Mouse (Mus musculus): ENCODE results near the gene Cxcl14. TPM values are rescaled to one million over a fixed set of nuclear protein-coding genes. Genes with fewer than 3 reads are reported as not detected.

Cxcl14 gene
- polyA plus RNA-seq, 1 experiment from 2014 or later, result 26.3 TPM

DNA sequence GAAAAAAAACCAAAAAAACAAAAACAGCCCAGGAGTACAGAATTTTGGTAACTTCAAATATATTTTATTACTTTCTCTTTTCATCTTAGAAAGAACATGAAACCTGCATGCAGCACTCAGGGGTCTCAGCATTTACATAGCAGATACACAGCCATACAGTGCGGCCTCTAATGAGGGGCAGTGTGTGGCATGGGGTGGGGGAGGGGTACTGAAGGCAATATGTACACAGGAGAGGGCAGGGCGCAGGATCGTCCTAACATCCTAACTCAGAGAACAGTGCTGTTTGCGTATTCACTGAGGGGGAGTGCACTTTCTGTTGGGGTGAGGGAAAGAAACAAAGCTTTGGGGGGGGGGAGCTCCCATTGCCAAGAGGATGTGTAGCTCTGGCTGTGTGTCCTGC lies 7.8 kb downstream of the Cxcl14 start:
- H3K4me2 ChIP-seq, result no peak overlapping the region; the same call in 1 of the 2 replicates
- no peak overlapping the region for H3K9ac ChIP-seq
- H3K36me3 ChIP-seq (replicated peaks), result no peaks in the 10 kb centered on the region
- no peak for ATAC-seq (ENCODE audit: low FRiP score)
- H3K27ac ChIP-seq, result no peak overlapping the region
- WGBS, result 36% methylated on average over 4 of the region's 4 CpGs
- peaks cover 10% of the 10 kb centered on the region for H3K4me1 ChIP-seq
- no peak overlapping the region for H3K4me3 ChIP-seq (replicated peaks)
- H3K27me3 ChIP-seq, result peaks cover 37% of the 10 kb centered on the region
- 0 out of 2 replicates have a peak, but pooled peaks cover 3% of the 10 kb centered on the region for H3K9me3 ChIP-seq

DNA sequence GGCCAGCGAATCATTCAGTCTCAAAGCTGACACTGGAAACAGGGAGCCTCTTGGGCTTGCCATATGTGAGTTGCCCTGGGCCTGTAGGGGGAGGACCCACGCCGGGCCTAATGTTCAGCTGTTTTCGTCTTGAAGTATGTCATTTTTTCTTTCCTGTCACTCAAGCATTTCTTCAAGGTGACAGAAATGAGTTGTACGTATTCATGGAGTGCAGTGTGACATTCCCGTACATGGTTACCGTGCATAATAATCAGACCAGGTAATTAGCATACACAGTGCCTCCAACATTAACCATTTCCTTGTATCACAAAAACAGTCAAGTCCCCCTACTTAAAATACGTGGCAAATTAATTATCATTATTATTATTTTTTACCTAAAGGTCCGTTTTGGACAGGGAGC lies 9.3 kb downstream of the Cxcl14 start:
- H3K36me3 ChIP-seq (replicated peaks), result no peaks in the 10 kb centered on the region
- H3K9me3 ChIP-seq, result 0 out of 2 replicates have a peak, but pooled peaks cover 3% of the 10 kb centered on the region
- no peak for ATAC-seq (ENCODE audit: low FRiP score)
- H3K4me1 ChIP-seq, result peaks cover 10% of the 10 kb centered on the region
- 54% methylated on average over 9 of the region's 9 CpGs for WGBS
- H3K4me3 ChIP-seq (replicated peaks), result no peak overlapping the region
- peaks cover 22% of the 10 kb centered on the region for H3K27me3 ChIP-seq
- peak overlapping the region; percentile 42; the same call in 1 of the 2 replicates for H3K27ac ChIP-seq
- H3K4me2 ChIP-seq, result no peak overlapping the region
- no peak overlapping the region for H3K9ac ChIP-seq

GRCm38 (mm10) chr13:56283321-56283720 lies 13.0 kb downstream of the Cxcl14 start:
- Histone ChIP-seq H3K27ac (no peak overlapping the region), H3K4me3 (replicated peaks) (no peak overlapping the region), H3K9me3 (no peaks in the 10 kb centered on the region), H3K9ac (no peak overlapping the region), H3K4me1 (no peaks in the 10 kb centered on the region; the same call in 1 of the 2 replicates), H3K27me3 (peaks cover 3% of the 10 kb centered on the region), H3K36me3 (replicated peaks) (no peaks in the 10 kb centered on the region), H3K4me2 (no peak overlapping the region)
- 95% methylated on average over 13 of the region's 13 CpGs for WGBS
- no peak for ATAC-seq (ENCODE audit: low FRiP score)

DNA sequence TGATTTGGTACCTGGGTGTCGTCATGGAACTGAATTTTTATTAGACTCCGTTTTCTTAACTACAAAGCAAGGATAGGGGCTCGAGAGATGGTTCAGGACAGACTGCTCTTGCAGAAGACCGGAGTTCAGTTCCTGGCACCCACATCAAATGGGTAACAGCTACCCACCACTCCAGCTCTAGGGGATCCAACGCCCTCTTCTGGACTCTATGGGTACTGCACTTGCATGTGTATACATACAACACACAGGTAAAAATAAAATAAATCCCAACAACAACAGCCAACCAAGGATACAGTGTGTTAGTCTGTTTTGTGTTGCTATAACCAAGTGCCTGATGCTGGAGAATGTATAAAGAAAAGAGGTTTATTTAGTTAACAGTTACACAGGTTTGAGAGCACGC lies 16.0 kb downstream of the Cxcl14 start:
- no peaks in the 10 kb centered on the region for H3K4me1 ChIP-seq
- no peaks in the 10 kb centered on the region for H3K9me3 ChIP-seq
- no peak for ATAC-seq (ENCODE audit: low FRiP score)
- no peaks in the 10 kb centered on the region for H3K36me3 ChIP-seq (replicated peaks)
- no peak overlapping the region for H3K27ac ChIP-seq
- no peak overlapping the region for H3K9ac ChIP-seq
- 84% methylated on average over 6 of the region's 6 CpGs for WGBS
- H3K27me3 ChIP-seq, result peaks cover 3% of the 10 kb centered on the region; the same call in 1 of the 2 replicates
- no peak overlapping the region for H3K4me3 ChIP-seq (replicated peaks)
- no peak overlapping the region for H3K4me2 ChIP-seq

GRCm38 (mm10) chr13:56279439-56279838 lies 16.9 kb downstream of the Cxcl14 start:
- peak; percentile 60; the same call in 1 of the 2 replicates for ATAC-seq (ENCODE audit: low FRiP score)
- H3K4me1 ChIP-seq, result no peaks in the 10 kb centered on the region
- no peak overlapping the region for H3K4me2 ChIP-seq
- no peak overlapping the region for H3K4me3 ChIP-seq (replicated peaks)
- no peaks in the 10 kb centered on the region for H3K36me3 ChIP-seq (replicated peaks)
- WGBS, result 26% methylated on average over 8 of the region's 8 CpGs
- H3K9me3 ChIP-seq, result no peaks in the 10 kb centered on the region
- no peak overlapping the region for H3K9ac ChIP-seq
- H3K27ac ChIP-seq, result no peak overlapping the region
- H3K27me3 ChIP-seq, result peaks cover 3% of the 10 kb centered on the region; the same call in 1 of the 2 replicates

DNA sequence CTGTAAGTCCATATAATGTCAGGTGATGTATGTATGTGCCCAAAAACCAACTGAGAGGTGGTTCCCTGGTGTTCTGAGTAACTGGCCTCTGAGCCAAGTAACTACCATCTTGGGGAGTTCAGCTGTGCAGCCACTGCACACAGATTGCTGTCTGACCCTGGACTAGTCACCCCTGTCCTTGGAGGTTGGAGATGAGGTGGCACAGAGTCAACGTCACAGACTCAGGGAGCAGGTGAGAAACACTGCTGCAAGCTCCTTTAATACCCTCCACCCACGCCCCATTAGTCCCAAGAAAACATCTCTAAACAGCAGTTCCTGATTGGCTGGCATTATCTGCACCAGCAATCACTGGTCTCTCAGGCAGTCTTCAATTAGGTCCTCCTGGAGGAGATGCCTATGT lies 21.2 kb downstream of the Cxcl14 start:
- H3K36me3 ChIP-seq (replicated peaks), result no peaks in the 10 kb centered on the region
- H3K9ac ChIP-seq, result no peak overlapping the region
- peaks cover 16% of the 10 kb centered on the region for H3K9me3 ChIP-seq
- H3K27ac ChIP-seq, result no peak overlapping the region
- no peak for ATAC-seq (ENCODE audit: low FRiP score)
- H3K4me3 ChIP-seq (replicated peaks), result no peak overlapping the region
- no peaks in the 10 kb centered on the region for H3K4me1 ChIP-seq
- WGBS, result 61% methylated on average over 2 of the region's 2 CpGs
- H3K27me3 ChIP-seq, result peaks cover 10% of the 10 kb centered on the region; the same call in 1 of the 2 replicates
- no peak overlapping the region for H3K4me2 ChIP-seq

DNA sequence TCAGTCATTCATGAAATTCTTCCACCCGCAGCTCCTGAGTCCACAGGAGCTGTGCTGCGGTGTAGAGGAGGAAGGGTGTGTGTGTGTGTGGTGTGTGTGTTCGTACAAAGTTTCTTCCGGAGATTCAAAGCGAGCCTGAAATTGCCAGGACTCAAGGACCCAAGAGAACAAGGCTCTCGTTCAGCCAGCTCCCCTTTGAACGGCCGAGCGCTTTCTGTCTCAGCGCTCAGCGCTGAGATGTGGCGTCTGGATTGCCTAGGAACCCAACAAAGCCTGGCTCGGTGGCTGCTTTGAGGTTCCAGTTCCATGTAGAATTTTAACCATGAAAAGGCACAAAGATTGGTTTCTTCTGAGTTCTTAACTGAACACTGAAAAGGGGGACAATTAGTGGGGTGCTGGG lies 26.2 kb downstream of the Cxcl14 start:
- WGBS, result 68% methylated on average over 13 of the region's 13 CpGs
- H3K9me3 ChIP-seq, result peaks cover 16% of the 10 kb centered on the region
- 0 out of 2 replicates have a peak, but pooled peaks cover 3% of the 10 kb centered on the region for H3K4me1 ChIP-seq
- H3K9ac ChIP-seq, result no peak overlapping the region
- no peak for ATAC-seq (ENCODE audit: low FRiP score)
- H3K4me3 ChIP-seq (replicated peaks), result no peak overlapping the region
- H3K36me3 ChIP-seq (replicated peaks), result no peaks in the 10 kb centered on the region
- peaks cover 31% of the 10 kb centered on the region for H3K27me3 ChIP-seq
- no peak overlapping the region for H3K27ac ChIP-seq
- no peak overlapping the region for H3K4me2 ChIP-seq

DNA sequence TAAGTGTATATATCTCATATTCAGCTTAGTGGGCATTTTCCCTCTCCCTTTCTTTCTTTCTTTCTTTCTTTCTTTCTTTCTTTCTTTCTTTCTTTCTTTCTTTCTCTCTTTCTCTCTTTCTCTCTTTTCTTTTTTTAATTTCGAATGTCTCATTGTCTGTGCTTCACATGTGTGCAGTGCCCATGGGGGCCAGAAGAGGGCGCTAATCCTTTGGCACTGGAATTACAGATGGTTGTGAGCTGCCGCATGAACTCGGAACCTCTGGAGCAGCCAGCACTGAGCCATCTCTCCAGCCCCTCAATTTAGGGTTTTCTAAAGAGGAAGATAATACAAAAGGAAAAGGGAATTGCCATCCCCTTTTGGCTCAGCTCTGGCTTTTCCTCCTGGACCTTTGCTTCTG lies 29.0 kb downstream of the Cxcl14 start:
- Histone ChIP-seq H3K9ac (no peak overlapping the region), H3K27me3 (peaks cover 52% of the 10 kb centered on the region), H3K9me3 (peaks cover 16% of the 10 kb centered on the region; the same call in 1 of the 2 replicates), H3K4me3 (replicated peaks) (no peak overlapping the region), H3K4me2 (no peak overlapping the region), H3K27ac (no peak overlapping the region), H3K4me1 (0 out of 2 replicates have a peak, but pooled peaks cover 3% of the 10 kb centered on the region), H3K36me3 (replicated peaks) (no peaks in the 10 kb centered on the region)
- WGBS, result 81% methylated on average over 4 of the region's 4 CpGs
- no peak for ATAC-seq (ENCODE audit: low FRiP score)

DNA sequence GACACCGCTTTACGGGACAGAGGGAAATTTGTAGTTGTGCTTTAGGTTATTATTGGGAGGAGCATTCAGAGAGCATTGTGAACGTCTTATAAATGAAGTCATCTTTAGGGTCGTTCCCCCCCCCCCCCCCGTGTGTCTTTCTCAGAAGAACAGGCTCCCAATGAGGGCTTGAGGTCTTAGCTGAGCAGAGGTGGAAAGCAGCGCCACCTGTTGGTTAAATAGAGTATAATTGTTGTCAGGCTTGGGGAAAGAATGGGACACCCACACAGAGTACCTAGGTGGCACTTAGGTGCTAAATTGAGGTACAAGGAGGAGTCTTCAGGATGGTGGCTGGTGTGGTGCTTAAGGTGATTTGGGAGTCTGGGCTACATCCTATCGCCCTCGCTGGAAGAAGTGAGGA lies 29.9 kb downstream of the Cxcl14 start:
- no peak; the same call in 1 of the 2 replicates for ATAC-seq (ENCODE audit: low FRiP score)
- Histone ChIP-seq H3K27me3 (peaks cover 62% of the 10 kb centered on the region), H3K9me3 (peaks cover 10% of the 10 kb centered on the region; the same call in 1 of the 2 replicates)

GRCm38 (mm10) chr13:56265661-56266060 lies 30.7 kb downstream of the Cxcl14 start:
- Histone ChIP-seq H3K4me3 (replicated peaks) (no peak overlapping the region), H3K4me1 (peaks cover 8% of the 10 kb centered on the region), H3K27ac (no peak overlapping the region), H3K9ac (no peak overlapping the region), H3K9me3 (peaks cover 5% of the 10 kb centered on the region; the same call in 1 of the 2 replicates), H3K4me2 (no peak overlapping the region), H3K36me3 (replicated peaks) (no peaks in the 10 kb centered on the region), H3K27me3 (peaks cover 69% of the 10 kb centered on the region)
- ATAC-seq (ENCODE audit: low FRiP score), result no peak
- 74% methylated on average over 5 of the region's 5 CpGs for WGBS

More for the DNA sequence above, 29.9 kb downstream of the Cxcl14 start:
- H3K4me1 ChIP-seq, result 0 out of 2 replicates have a peak, but pooled peaks cover 3% of the 10 kb centered on the region
- H3K9ac ChIP-seq, result no peak overlapping the region
- no peak overlapping the region for H3K4me2 ChIP-seq
- no peak overlapping the region for H3K4me3 ChIP-seq (replicated peaks)
- WGBS, result 35% methylated on average over 8 of the region's 8 CpGs
- H3K36me3 ChIP-seq (replicated peaks), result no peaks in the 10 kb centered on the region
- H3K27ac ChIP-seq, result no peak overlapping the region

- Histone ChIP-seq H3K27me3 (peaks cover 88% of the 10 kb centered on the region), H3K36me3 (replicated peaks) (no peaks in the 10 kb centered on the region), H3K27ac (no peak overlapping the region), H3K4me3 (replicated peaks) (no peak overlapping the region), H3K9me3 (peaks cover 5% of the 10 kb centered on the region; the same call in 1 of the 2 replicates), H3K4me1 (peaks cover 39% of the 10 kb centered on the region), H3K9ac (no peak overlapping the region), H3K4me2 (no peak overlapping the region)
- no peak for ATAC-seq (ENCODE audit: low FRiP score)
- 68% methylated on average over 4 of the region's 4 CpGs for WGBS
These were observed 34.1 kb downstream of the Cxcl14 start for GRCm38 (mm10) chr13:56262269-56262668.

DNA sequence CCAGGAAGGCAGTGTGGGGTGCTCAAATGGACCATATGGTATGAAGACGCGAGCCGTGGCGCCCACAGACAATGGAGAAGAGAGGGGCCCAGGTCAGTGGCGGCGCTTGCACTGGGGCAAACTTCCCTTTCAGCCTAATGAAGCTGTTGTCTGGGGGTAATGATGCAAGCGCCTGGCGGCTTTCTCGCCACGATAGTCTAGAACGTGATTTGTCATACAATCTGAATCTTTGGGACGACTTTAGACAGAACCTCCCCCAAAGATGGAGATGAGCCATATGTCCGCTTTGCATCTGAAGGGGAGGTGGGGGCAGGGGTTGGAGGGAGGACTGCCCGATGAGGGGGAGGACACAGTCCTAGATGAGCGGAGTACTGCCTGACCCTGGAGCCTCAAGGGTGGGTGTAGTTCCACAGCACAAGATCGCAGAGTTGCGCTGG lies 36.0 kb downstream of the Cxcl14 start:
- peak; percentile 50 for ATAC-seq (ENCODE audit: low FRiP score)
- Histone ChIP-seq H3K36me3 (replicated peaks) (no peaks in the 10 kb centered on the region), H3K27ac (peak overlapping the region; percentile 63; the same call in 1 of the 2 replicates), H3K9ac (no peak overlapping the region), H3K4me3 (replicated peaks) (no peak overlapping the region), H3K4me1 (peaks cover 53% of the 10 kb centered on the region), H3K9me3 (peaks cover 5% of the 10 kb centered on the region; the same call in 1 of the 2 replicates), H3K4me2 (peak overlapping the region; percentile 29), H3K27me3 (peaks cover 98% of the 10 kb centered on the region)
- WGBS, result 1% methylated on average over 17 of the region's 17 CpGs

DNA sequence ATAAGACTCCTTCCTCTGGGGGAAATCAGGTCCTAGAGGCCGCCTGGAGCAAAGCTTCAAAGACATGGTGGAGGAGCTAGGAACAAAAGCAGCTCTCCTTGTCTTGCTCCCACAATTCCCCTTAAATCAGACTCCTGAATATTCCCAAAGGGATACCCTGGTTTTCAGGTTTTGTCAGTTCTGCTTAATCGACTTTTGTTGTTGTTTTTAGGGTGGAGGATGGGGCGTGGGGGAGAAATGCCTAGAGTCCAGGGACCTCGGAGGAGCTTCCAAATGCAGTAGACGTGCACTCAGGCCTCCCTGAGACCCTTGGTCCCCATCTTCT lies 36.5 kb downstream of the Cxcl14 start:
- Histone ChIP-seq H3K4me1 (peaks cover 54% of the 10 kb centered on the region), H3K4me2 (peak overlapping the region; percentile 29), H3K36me3 (replicated peaks) (no peaks in the 10 kb centered on the region), H3K27ac (peak overlapping the region; percentile 82; the same call in 1 of the 2 replicates), H3K4me3 (replicated peaks) (no peak overlapping the region), H3K27me3 (peaks cover 98% of the 10 kb centered on the region), H3K9ac (no peak overlapping the region), H3K9me3 (peaks cover 4% of the 10 kb centered on the region; the same call in 1 of the 2 replicates)
- WGBS, result 2% methylated on average over 5 of the region's 5 CpGs
- no peak for ATAC-seq (ENCODE audit: low FRiP score)
